Mouse (Mus musculus): ENCODE data around the gene 4930550L24Rik. TPM values are rescaled to one million over a fixed set of nuclear protein-coding genes. Genes with fewer than 3 reads are reported as not detected.

Gene 4930550L24Rik
- polyA plus RNA-seq (2015; fragmentation: Nextera tagmentation; extraction: Ambion mirVana), result 0.20 and 0.24 TPM in 2 replicates

DNA sequence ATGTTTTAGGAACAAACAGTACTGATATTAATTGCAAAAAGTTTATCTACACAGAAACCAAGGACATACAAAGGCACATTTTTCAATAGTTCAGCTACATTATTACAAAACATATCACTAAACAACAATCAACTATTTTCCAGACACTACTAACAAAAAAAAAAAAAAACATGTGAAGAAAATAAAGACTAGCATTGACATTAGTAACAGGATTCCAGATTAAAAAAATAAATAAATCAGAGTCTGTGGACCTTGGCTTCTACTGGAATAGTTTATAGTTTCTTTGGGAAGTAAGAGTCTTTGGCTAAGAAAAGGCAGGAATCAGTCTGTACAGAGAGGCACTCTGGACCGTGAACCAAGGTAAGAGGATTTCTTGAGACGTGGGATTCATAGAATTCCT lies at the start of gene 4930550L24Rik:
4930550L24Rik (plus strand) TSS at position 301 of the 400 bp plus-strand sequence.
- 55% methylated on average over 2 of the region's 2 CpGs for WGBS (ENCODE audit: insufficient replicate concordance)
- H3K4me2 ChIP-seq, result no peak within 1 kb of the TSS
- no peaks in the 10 kb centered on the region for H3K36me3 ChIP-seq

DNA sequence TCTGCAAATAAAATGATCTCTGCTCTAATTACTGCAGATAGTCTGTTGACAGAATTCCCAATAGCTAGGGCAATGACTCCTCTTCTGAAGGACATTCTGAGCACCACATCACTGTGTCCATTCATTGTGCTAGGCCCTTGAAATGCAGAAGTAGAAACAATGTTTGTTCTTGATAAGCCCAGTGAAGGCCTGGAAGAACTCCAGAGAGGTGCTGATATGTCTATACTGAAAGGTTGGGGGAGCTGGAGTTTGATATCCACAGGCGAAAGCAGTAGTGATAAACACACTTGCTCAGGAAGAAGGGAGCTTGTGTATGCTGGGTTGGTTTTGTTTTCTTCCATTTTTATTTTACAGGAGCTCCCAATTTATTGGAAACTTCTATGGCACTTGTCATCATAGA lies 8.4 kb upstream of the 4930550L24Rik start:
- Histone ChIP-seq H3K36me3 (no peaks in the 10 kb centered on the region), H3K9ac (no peak overlapping the region), H3K4me1 (replicated peaks) (no peaks in the 10 kb centered on the region), H3K9me3 (replicated peaks) (no peaks in the 10 kb centered on the region), H3K4me2 (no peak overlapping the region), H3K4me3 (replicated peaks) (no peak overlapping the region), H3K27ac (no peak overlapping the region), H3K27me3 (no peaks in the 10 kb centered on the region)
- no peak for ATAC-seq (ENCODE audit: low read depth)
- no peak for DNase-seq
- WGBS (ENCODE audit: insufficient replicate concordance), result 37% methylated on average over 1 of the region's 1 CpGs

More for the DNA sequence above, at the start of gene 4930550L24Rik:
- no peak for DNase-seq
- Histone ChIP-seq H3K27ac (no peak within 1 kb of the TSS), H3K9ac (no peak within 1 kb of the TSS), H3K4me3 (replicated peaks) (no peak within 1 kb of the TSS), H3K4me1 (replicated peaks) (no peaks in the 10 kb centered on the region), H3K9me3 (replicated peaks) (no peaks in the 10 kb centered on the region), H3K27me3 (no peaks in the 10 kb centered on the region)
- ATAC-seq (ENCODE audit: low read depth), result no peak

DNA sequence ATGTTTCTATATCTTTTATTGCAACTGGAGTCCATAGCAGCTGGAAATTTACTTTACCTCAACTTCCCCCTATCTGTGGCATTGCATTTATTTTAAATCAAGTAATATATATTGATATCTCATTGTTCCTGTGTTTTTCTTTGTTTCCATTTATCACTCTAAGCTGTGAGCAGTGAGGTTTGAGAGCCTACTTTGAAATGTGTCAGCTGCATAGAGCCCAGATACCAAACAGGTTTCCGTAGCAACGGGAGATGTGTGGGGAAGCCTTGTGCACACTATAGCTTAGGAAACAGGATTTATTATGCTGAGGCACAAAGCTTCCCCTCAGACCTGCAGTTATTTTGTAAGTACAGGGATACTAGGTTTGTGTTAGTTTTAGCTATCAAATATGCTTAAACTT lies 58.8 kb downstream of the 4930550L24Rik start:
- Histone ChIP-seq H3K4me1 (replicated peaks) (no peaks in the 10 kb centered on the region), H3K27ac (no peak overlapping the region), H3K4me2 (no peak overlapping the region), H3K4me3 (replicated peaks) (no peak overlapping the region), H3K9me3 (replicated peaks) (no peaks in the 10 kb centered on the region), H3K36me3 (no peaks in the 10 kb centered on the region), H3K9ac (no peak overlapping the region), H3K27me3 (no peaks in the 10 kb centered on the region)
- ATAC-seq (ENCODE audit: low read depth) (no peak), DNase-seq (no peak)
- 60% methylated on average over 2 of the region's 2 CpGs for WGBS (ENCODE audit: insufficient replicate concordance)

Measured in liver, embryonic 13.5 days (tissue).